Mouse (Mus musculus) embryonic facial prominence, embryonic 11.5 days (tissue): ENCODE measurements around the gene Ccdc83. TPM values are rescaled to one million over a fixed set of nuclear protein-coding genes. Genes with fewer than 3 reads are reported as not detected.
"Not testable (repeated sequence)": the region's sequence is repeated elsewhere in the genome, so short reads cannot be mapped to it uniquely, and the experiment has no call there.

Experiments
- ATAC-seq: fragments of 200-750 bp; cut with Nextera tagmentation; replicated peaks from 2 replicates; pipeline ENCODE4 v1.8.0; 2017; ENCODE audit warnings: low read depth; ENCODE audit not compliant: insufficient number of reproducible peaks, low FRiP score, low TSS enrichment
- DNase-seq: peaks from one replicate; pipeline ENCODE4 v3.0.0-alpha.2; 2015; ENCODE audit warnings: low spot score
- H3K27ac ChIP-seq: fragments of 300-500 bp; sonication (generic); replicated peaks from 2 replicates; pipeline ENCODE4 v1.5.1; 2014; ENCODE audit warnings: mild to moderate bottlenecking, low read depth, low read length, control low read depth
- H3K27me3 ChIP-seq: fragments of 300-500 bp; sonication (generic); 2 replicates; pipeline ENCODE4 v1.6.1; 2014; ENCODE audit warnings: mild to moderate bottlenecking, low read length, moderate library complexity, mixed read lengths; ENCODE audit not compliant: control insufficient read depth, insufficient read depth
- H3K36me3 ChIP-seq: fragments of 300-500 bp; sonication (generic); replicated peaks from 2 replicates; pipeline ENCODE4 v1.6.1; 2014; ENCODE audit warnings: low read depth, mild to moderate bottlenecking, low read length, moderate library complexity, mixed read lengths; ENCODE audit not compliant: control insufficient read depth, insufficient read depth
- H3K4me1 ChIP-seq: fragments of 300-500 bp; sonication (generic); 2 replicates; pipeline ENCODE4 v1.6.1; 2014; ENCODE audit warnings: low read length, mixed read lengths; ENCODE audit not compliant: control insufficient read depth, insufficient read depth
- H3K4me2 ChIP-seq: fragments of 300-500 bp; sonication (generic); 2 replicates; pipeline ENCODE4 v1.6.1; 2014; ENCODE audit warnings: low read depth, mild to moderate bottlenecking, control low read depth, low read length, moderate library complexity
- H3K4me3 ChIP-seq: fragments of 300-500 bp; sonication (generic); 2 replicates; pipeline ENCODE4 v1.5.1; 2014; ENCODE audit warnings: low read depth, low read length, control low read depth
- H3K9ac ChIP-seq: fragments of 300-500 bp; sonication (generic); replicated peaks from 2 replicates; pipeline ENCODE4 v1.6.1; 2014; ENCODE audit warnings: mild to moderate bottlenecking, control low read depth, low read length
- H3K9me3 ChIP-seq: fragments of 300-500 bp; sonication (generic); replicated peaks from 2 replicates; pipeline ENCODE4 v1.6.1; 2016; ENCODE audit warnings: mild to moderate bottlenecking, low read length, inconsistent platforms, mixed read lengths; ENCODE audit not compliant: control insufficient read depth
- WGBS: fragments of 180-500 bp; shearing (Covaris S2); extraction: QIAGEN DNeasy Blood & Tissue Kit; methylation state at CpG from one replicate; pipeline ENCODE4 v1.1.7; 2014; 5-methylcytosine and 5-hydroxymethylcytosine counted together
- polyA plus RNA-seq: library from polyadenylated mRNA; unstranded; fragments of >200 nt; fragmentation: Nextera tagmentation; extraction: Ambion mirVana; gene quantifications from 2 replicates; pipeline ENCODE4 v1.2.1, GENCODE M21; 2014

Ccdc83 gene
- polyA plus RNA-seq, 1 experiment from 2014 or later: not detected

GRCm38 (mm10) chr7:90243643-90244042 is 21.9 kb downstream of the Ccdc83 start:
- H3K27me3 ChIP-seq: no peaks in the 10 kb centered on the region
- WGBS: 81% methylated on average over 5 of the region's 5 CpGs
- no peak overlapping the region for H3K4me3 ChIP-seq
- DNase-seq (no peak), ATAC-seq (no peak)
- H3K9me3 ChIP-seq: no peaks in the 10 kb centered on the region
- H3K27ac ChIP-seq: no peak overlapping the region
- H3K36me3 ChIP-seq: no peaks in the 10 kb centered on the region
- no peaks in the 10 kb centered on the region for H3K4me1 ChIP-seq
- H3K9ac ChIP-seq: no peak overlapping the region
- H3K4me2 ChIP-seq: no peak overlapping the region

GRCm38 (mm10) chr7:90243151-90243550 is 22.4 kb downstream of the Ccdc83 start:
- 90% methylated on average over 6 of the region's 6 CpGs for WGBS
- no peak for ATAC-seq

GRCm38 (mm10) chr7:90236289-90236905 is 29.2 kb downstream of the Ccdc83 start:
- Histone ChIP-seq H3K9me3 (no peaks in the 10 kb centered on the region), H3K4me1 (no peaks in the 10 kb centered on the region), H3K4me2 (no peak overlapping the region), H3K27ac (no peak overlapping the region), H3K27me3 (no peaks in the 10 kb centered on the region), H3K9ac (no peak overlapping the region), H3K36me3 (no peaks in the 10 kb centered on the region), H3K4me3 (no peak overlapping the region)
- no peak; the same call in 1 of the 2 replicates for ATAC-seq
- DNase-seq: no peak
- WGBS: 37% methylated on average over 4 of the region's 4 CpGs

More at GRCm38 (mm10) chr7:90243151-90243550, 22.4 kb downstream of the Ccdc83 start:
- no peak overlapping the region for H3K27ac ChIP-seq
- H3K4me3 ChIP-seq: no peak overlapping the region
- H3K4me1 ChIP-seq: no peaks in the 10 kb centered on the region
- no peaks in the 10 kb centered on the region for H3K9me3 ChIP-seq
- H3K4me2 ChIP-seq: no peak overlapping the region
- no peaks in the 10 kb centered on the region for H3K27me3 ChIP-seq
- H3K9ac ChIP-seq: no peak overlapping the region
- DNase-seq: no peak
- H3K36me3 ChIP-seq: no peaks in the 10 kb centered on the region

- no peak overlapping the region for H3K9ac ChIP-seq
- no peaks in the 10 kb centered on the region for H3K27me3 ChIP-seq
- H3K27ac ChIP-seq: no peak overlapping the region
- H3K36me3 ChIP-seq: no peaks in the 10 kb centered on the region
- peak; percentile 29 for DNase-seq
- H3K9me3 ChIP-seq: no peaks in the 10 kb centered on the region
- WGBS: 44% methylated on average over 4 of the region's 4 CpGs
- no peak for ATAC-seq
- no peaks in the 10 kb centered on the region for H3K4me1 ChIP-seq
- H3K4me2 ChIP-seq: no peak overlapping the region
- H3K4me3 ChIP-seq: no peak overlapping the region
Observed at GRCm38 (mm10) chr7:90233921-90234320, 31.7 kb downstream of the Ccdc83 start.

GRCm38 (mm10) chr7:90231431-90231830 is 34.1 kb downstream of the Ccdc83 start:
- no peak overlapping the region for H3K4me2 ChIP-seq
- DNase-seq (no peak), ATAC-seq (no peak)
- 74% methylated on average over 9 of the region's 9 CpGs for WGBS
- H3K4me3 ChIP-seq: no peak overlapping the region
- H3K9ac ChIP-seq: no peak overlapping the region
- H3K27me3 ChIP-seq: no peaks in the 10 kb centered on the region
- no peaks in the 10 kb centered on the region for H3K36me3 ChIP-seq
- H3K4me1 ChIP-seq: no peaks in the 10 kb centered on the region
- no peaks in the 10 kb centered on the region for H3K9me3 ChIP-seq
- H3K27ac ChIP-seq: no peak overlapping the region

GRCm38 (mm10) chr7:90228884-90229283 is 36.7 kb downstream of the Ccdc83 start:
- H3K9me3 ChIP-seq, H3K27me3 ChIP-seq, ATAC-seq, H3K36me3 ChIP-seq, H3K27ac ChIP-seq, H3K4me1 ChIP-seq, H3K4me2 ChIP-seq, DNase-seq, H3K9ac ChIP-seq, H3K4me3 ChIP-seq: not testable (repeated sequence)

- no peak for DNase-seq
- Histone ChIP-seq H3K4me1 (no peaks in the 10 kb centered on the region), H3K27me3 (no peaks in the 10 kb centered on the region), H3K4me2 (no peak overlapping the region), H3K9me3 (no peaks in the 10 kb centered on the region), H3K9ac (no peak overlapping the region), H3K36me3 (no peaks in the 10 kb centered on the region), H3K4me3 (no peak overlapping the region), H3K27ac (no peak overlapping the region)
- 88% methylated on average over 4 of the region's 4 CpGs for WGBS
- no peak for ATAC-seq
Observed at GRCm38 (mm10) chr7:90228075-90228474, 37.5 kb downstream of the Ccdc83 start.

- no peak overlapping the region for H3K4me3 ChIP-seq
- DNase-seq (no peak), ATAC-seq (no peak)
- H3K27me3 ChIP-seq: no peaks in the 10 kb centered on the region
- H3K27ac ChIP-seq: no peak overlapping the region
- H3K4me2 ChIP-seq: no peak overlapping the region
- WGBS: 83% methylated on average over 2 of the region's 2 CpGs
- no peaks in the 10 kb centered on the region for H3K4me1 ChIP-seq
- no peak overlapping the region for H3K9ac ChIP-seq
- no peaks in the 10 kb centered on the region for H3K36me3 ChIP-seq
- H3K9me3 ChIP-seq: no peaks in the 10 kb centered on the region
Observed at GRCm38 (mm10) chr7:90221487-90221886, 44.1 kb downstream of the Ccdc83 start.
